Mouse (Mus musculus): ENCODE data around the gene Ick. TPM values are rescaled to one million over a fixed set of nuclear protein-coding genes. Genes with fewer than 3 reads are reported as not detected.

The Ick gene
- total RNA-seq, 4 experiments from 2014 or later: 18.6 to 20.7 (median 19.9) TPM

GRCm38 (mm10) chr9:78190651-78191634 is 82.0 kb downstream of the Ick start:
- DNase-seq (ENCODE audit: low spot score in 2 of 2): no peak

DNA sequence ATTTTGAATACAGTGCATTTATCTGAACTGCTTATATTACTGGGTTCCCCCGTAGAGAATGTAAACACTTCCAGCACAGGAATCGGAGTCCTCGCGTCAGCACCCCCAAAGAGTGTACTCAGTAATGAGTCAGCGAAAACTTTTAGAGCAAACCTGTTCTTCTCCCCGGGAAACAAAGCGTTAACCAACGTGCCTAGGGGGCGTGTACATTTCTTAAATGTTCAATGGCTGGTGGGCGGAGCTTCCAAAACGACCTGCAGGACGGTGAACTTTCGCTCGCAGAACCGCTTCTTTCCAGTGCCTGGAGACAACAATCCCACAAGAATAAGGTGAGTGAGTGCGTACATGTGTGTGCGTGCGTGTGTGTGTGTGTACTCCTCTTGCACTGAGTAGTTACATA is 82.7 kb downstream of the Ick start:
- no peak for DNase-seq (ENCODE audit: low spot score in 2 of 2)

DNA sequence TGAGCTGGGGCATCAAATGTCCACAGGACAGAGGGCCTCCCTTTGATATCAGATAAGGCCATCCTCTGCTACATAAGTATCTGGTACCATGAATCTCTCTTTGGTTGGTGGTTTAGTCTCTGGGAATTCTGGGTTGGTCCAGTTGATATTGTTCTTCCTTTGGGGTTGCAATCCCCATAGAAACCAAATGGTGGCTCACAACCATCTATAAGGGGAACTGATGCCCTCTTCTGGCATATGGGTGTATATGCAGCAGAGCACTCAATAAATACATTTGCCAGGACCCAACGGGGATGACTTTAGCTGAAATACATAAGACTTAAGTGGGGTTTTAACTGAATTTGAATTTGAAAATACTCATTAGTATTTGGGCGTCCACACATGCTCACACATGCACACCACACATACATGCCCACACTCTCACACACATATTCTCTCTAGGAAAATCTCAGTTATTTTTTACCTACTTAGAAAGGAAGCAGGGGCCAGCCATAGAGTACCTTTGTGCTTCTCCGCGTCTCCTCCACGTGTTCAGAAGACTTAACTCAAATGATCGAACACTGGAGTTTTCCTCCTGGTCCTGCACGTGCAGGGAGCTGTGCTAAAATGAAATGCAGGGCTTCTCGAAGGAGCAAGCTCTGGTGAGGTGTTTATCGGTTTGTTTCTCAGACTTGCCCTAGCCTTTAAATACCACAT is 85.1 kb downstream of the Ick start:
- peak in 1 of 2 experiments; percentile 32 for DNase-seq (ENCODE audit: low spot score in 2 of 2)

DNA sequence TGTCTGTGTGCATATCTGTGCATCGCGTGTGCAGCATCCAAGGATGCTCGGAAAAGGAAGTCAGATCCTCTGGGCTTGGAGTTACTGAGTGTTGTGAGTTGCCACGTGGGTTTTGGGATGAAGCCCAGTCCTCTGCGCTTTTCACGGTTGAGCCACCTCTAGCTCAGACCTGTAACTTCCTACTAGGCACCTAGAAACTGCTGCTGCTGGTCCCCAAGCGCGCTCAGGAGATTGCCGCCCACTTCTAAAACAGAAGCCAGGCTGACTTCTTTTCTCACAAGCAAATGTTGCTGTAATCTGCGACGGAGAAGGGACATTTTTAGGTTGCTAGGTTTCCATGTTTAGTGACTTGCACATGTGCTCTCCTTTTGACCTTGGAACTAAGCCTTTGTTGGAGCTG is 86.0 kb downstream of the Ick start:
- no peak for DNase-seq (ENCODE audit: low spot score in 2 of 2)

GRCm38 (mm10) chr9:78197801-78198200 is 88.8 kb downstream of the Ick start:
- DNase-seq (ENCODE audit: low spot score in 2 of 2): no peak

- DNase-seq (ENCODE audit: low spot score in 2 of 2): no peak
Measured at GRCm38 (mm10) chr9:78204194-78204593, 95.2 kb downstream of the Ick start.

DNA sequence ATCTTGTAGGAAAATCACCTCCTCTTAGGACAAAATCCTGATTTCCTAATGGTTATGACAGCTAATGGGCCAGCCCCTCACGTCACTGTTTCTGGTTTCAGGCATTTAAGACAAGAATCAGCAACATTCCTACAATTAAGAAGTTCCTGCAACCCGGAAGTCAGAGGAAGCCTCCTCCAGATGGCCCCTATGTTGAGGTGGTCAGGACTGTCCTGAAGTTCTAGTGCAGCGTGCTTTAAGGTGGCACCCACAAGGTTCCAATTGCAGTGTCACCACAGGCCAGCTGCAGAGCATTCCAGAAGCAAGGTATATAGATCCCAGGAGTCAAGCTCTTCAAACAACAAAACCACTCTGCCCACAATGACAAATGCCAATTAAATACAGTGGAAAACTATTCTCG is 100.0 kb downstream of the Ick start:
- no peak for DNase-seq (ENCODE audit: low spot score in 2 of 2)

GRCm38 (mm10) chr9:78210079-78210478 is 101.1 kb downstream of the Ick start:
- no peak for DNase-seq (ENCODE audit: low spot score in 2 of 2)

DNA sequence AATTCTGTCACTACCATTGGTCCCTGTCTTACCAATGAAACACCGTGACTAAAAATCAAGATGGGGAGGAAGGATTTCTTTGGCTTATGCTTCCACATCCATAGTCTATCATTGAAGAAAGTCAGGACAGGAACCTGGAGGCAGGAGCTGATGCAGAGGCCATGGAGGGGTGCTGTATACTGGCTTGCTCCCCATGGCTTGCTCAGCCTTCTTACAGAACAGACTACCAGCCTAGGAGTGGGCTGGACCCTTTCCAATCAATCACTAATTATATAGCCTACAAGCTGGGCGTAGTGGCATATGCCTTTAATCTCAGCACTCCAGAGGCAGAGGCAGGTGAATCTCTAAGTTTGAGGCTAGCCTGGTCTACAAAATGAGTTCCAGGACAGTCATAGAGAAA is 101.8 kb downstream of the Ick start:
- no peak for DNase-seq (ENCODE audit: low spot score in 2 of 2)

DNA sequence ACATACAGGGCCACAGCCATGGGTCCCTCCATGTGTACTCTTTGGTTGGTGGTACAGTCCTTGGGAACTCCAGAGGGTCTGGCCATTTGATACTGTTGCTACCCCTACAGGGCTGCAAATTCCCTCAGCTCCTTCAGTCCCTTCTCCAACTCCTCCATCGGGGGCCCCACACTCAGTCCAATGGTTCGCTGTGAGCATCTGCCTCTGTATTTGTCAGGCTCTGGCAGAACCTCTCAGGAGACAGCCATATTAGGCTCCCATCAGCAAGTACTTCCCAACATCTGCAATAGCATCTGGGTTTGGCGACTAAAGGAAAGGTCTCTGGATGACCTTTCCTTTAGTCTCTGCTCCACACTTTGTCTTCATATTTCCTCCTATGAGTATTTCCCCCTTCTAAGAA is 102.5 kb downstream of the Ick start:
- DNase-seq (ENCODE audit: low spot score in 2 of 2): no peak

- DNase-seq (ENCODE audit: low spot score in 2 of 2): no peak
Measured at GRCm38 (mm10) chr9:78212341-78213049, 103.5 kb downstream of the Ick start.

GRCm38 (mm10) chr9:78217074-78217473 is 108.1 kb downstream of the Ick start:
- DNase-seq (ENCODE audit: low spot score in 2 of 2): no peak

Other genes with a start within 250 kb of the Ick start
- 10 to 100 TPM; 66.5 to 83.2 (median 75.9) TPM for gene Elovl5, start 191.8 kb upstream of the Ick start, total RNA-seq (2022)
- gene Gcm1, start 57.3 kb upstream of the Ick start, total RNA-seq (2022): not detected
- 100 to 1,000 TPM in 1 of 4 experiments, 10 to 100 TPM in 3; 89.9 to 102 (median 97.3) TPM for gene Fbxo9, start 127 bp upstream of the Ick start, total RNA-seq (2022)
- gene Gsta4, start 73.6 kb downstream of the Ick start, total RNA-seq (2022): 10 to 100 TPM; 50.5 to 52.8 (median 51.7) TPM
- not detected for gene Gsta1, start 121.5 kb downstream of the Ick start, total RNA-seq (2022)
- gene Gm3776, start 147.9 kb downstream of the Ick start, total RNA-seq (2022): not detected
- gene Gm10639, start 180.7 kb downstream of the Ick start, total RNA-seq (2022): not detected
- not detected for gene Omt2a, start 205.6 kb downstream of the Ick start, total RNA-seq (2022)
- gene Omt2b, start 218.4 kb downstream of the Ick start, total RNA-seq (2022): not detected
- 1 to 10 TPM in 1 of 4 experiments, under 1 TPM in 2, not detected in 1; 0.45 to 2.6 (median 0.64) TPM for gene Gsta2, start 246.6 kb downstream of the Ick start, total RNA-seq (2022)

All from layer of hippocampus, adult 8-10 months (tissue).